Mouse (Mus musculus) ovary, postnatal 10 days (tissue): Measurements from ENCODE around the gene Erc2.

ENCODE experiments used
- DNase-seq: peaks from one replicate; pipeline ENCODE4 v3.0.0; 2022; ENCODE audit warnings: low spot score

Gene Erc2

DNA sequence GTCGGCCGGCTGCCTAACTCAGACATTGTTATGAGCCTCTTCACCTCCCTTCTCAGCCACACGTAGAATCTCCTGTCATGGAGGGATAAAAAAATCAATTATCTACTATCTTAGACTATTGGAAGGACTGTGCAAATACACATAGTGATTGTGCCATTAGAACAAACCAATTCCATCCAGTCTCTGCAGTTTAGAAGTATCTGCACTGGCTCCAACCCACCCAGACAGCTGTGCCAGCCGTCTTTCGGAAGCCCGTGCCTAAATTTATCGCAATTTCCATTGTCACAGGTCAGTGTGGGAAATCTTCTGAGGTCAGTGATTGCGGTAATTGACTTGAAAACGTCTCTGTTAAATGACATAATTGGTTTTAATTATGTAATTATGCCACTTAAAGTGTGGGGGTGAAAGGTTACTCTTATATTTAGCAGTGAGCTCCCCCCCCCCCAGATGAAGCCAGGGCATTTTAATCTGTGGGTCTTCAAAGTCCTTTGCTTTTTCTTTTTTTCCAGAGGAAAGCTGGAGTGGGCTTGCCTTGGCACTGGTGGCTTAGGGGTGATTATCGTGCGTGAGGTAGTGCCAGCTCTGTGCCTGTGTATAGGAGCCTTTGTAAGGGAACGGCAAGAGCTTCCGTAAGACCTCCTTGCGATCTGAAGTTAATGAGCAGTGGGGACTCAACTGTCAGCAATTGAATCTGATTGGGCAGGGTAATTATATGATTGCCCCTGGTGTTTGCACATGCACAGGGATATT lies 759.7 kb downstream of the Erc2 start:
- no peak for DNase-seq

DNA sequence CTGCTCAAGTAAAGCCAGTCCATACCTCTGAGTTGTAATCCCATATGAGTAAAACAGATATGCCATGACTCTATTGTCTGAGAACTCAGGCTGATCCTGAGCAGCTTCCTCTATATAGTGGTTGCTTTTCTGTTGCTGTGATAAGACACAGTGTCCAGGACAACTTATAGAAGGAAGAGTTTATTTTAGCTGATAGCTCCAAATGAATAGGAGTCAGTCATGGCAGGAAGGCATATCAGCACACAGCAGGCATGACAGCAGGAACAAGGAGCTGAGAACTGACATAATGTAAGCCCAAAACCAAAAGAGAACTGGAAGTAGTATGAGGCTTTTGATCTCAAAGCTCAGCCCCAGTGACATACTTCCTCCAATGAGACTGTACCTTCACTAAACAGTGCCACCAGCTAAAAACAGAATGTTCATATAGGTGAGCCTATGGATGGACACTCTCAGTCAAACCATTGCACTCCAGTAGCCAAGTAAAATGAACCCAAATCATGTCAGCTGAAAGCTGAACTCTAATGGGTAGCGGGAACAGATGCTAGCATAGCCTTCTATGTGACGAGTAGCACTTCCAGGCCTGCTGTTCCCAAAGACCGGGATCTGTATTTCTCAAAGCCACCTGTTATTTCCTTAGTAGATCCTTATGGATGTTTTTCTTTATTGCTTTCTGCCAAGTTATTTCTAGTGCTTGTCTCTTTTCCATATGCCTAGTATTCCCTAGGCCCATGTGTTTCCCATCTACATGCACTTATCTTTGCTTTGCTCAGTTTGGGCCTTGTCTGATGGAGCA lies 764.8 kb downstream of the Erc2 start:
- no peak for DNase-seq

DNA sequence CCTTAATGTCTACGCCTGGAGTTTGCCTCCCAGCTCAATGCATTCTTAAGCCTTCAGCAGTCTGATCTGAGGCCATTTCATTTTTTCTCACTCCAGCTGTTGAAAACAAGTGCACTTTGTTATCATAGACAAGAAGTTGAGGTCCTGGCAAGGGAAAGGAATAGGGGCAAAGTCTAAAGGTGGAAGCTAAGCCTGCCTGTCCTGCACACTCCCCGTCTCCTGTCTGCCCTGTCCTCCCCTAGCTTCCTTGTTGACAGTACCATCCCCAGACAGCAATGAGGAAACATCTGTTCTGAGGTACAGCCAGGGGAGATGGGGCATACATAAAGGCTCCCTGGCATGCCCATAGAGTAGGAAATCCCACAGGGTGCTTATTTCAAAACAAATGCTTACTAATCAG lies 776.7 kb downstream of the Erc2 start:
- no peak for DNase-seq

DNA sequence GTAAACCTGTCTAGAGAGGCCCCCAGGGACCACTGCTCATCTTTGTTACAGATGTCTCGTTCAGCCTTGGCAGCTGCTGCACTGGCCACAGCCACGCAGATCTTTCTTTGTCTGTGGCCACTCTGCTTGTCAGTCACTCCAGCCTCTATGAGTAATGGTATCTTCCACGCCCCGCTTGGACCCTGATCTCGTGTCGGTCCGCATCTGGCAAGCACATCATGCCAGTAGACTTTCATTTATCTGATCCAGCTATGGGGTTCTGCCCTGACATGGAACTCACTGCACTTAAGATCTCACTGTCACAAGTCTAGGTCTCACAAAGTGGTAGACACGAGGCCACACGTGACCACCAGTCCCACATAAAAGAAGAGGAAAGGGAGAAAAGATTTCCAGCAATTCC lies 777.7 kb downstream of the Erc2 start:
- no peak for DNase-seq

DNA sequence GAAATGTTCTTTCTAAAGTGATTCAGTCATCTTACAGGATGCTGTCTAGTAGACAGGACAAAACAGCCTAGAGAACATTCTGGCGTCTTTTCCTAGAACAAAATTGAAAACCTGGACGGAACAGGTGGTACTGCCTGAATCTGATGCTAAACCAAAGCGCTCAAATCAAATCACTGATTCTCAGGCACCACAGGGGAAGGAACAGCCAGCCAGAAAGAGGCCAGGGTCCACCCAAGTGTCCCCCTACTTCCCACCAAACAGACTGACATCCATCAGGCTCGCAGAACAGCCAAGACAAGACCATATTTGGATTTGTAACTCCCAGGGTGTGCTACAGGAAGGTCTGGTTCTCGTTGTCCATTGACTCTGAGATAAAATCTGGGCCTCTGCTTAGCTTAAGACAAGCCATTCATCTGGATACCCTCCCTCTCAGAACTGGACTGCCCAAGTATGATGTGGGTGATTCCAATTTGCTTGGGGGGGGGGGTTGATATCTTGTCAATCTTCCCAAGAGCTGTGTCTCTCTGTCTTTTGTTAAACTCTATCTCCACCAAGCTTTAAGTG lies 783.1 kb downstream of the Erc2 start:
- DNase-seq: no peak

DNA sequence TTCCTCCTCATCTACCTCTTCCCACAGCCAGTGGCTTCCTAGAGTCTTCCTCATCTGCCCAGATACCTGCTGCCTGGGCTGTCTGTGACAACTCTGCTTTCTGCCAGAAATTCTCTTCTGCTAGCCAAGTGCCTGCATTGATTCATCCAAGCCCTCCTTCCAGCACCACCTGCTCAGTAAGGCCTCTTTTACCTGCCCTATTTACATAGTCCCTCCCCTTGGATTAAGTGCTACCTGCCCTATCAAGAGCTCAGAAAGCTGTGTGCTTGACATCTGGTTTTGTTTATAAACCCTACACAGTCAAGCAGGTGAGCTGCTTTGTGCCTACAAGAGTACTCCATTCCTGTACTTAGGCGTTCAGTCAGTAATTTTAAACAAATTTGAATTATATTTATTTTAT lies 787.2 kb downstream of the Erc2 start:
- no peak for DNase-seq

DNA sequence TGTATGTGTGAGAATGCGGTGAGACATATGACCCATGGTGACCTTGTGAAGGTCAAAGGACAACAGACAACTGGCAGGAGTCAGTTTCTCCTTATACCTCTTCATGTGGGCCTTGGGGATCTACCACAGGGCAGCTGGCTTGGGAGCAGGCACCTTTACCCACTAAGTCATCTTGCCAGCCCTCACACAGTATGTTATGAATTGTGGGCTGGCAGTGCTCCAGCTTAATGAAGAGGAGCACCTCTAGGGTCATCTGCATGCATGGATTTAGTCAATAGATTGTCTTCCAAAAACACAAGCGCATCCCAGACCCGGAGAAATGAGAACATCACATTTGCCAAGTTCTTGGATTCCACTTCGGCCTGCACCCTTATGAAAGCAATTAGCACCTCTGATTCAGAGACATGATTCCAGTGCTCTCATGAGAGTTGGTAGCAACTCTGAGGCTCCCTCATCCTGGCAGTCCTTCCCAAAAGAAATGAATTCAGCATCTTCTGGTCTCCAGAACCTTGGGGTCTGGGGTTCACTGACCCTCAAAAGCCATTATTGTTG lies 787.6 kb downstream of the Erc2 start:
- no peak for DNase-seq

DNA sequence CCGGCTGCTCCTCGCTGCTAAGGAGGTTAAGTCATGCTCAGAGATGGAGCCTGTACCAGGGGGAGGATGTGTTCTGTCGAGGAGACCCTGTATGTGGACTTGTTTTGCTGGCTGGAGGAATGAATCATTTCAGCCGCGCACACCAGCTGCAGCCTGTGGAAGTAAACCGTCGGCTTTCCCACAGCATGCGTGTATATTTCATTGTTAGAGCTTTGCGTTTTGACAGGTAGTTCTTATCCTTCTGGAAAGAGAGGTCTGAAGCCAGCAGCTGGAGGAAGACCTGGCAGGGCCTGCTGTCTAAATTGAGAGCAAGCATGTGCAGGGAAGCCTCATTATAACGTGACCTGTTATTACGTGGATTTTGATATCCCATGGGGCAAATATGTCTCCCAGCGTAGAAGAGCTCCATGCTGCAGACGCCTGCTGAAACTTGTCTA lies 788.6 kb downstream of the Erc2 start:
- DNase-seq: no peak

DNA sequence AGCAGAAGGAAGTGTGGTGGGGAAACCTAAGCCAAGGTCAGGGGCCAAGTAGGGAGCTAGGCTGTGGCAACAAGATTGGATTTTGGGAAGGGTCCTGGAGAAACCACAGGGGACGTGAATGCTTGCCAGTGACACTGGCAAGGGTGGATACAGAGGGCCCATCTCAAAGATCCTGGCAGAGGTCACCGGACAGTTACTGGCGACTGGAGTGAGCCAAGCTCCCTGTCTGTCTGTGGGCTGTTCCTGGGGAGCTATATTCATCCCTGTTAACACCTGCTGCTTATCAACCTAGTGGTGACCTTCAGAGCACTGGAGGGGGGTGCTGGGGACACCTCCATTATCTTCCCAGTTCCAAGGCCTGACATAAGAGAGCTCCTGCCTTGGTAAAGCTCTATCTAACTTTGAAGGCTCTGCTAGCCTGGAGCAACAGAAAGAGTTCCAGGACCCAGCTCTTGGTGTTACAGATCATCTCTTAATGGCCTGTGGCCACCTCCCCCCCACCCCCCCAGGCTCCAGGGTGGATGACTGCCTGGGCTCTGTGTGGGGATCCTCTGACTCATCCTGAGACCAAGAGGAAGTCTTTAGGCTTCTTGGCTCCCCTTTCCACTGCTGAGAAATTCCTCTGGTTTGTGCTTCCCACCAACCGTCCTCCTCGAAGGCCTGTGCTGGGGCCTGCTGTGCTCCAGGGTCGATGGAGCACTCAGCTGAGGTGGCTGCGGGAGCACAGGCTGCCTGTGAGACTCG lies 790.2 kb downstream of the Erc2 start:
- DNase-seq: no peak

DNA sequence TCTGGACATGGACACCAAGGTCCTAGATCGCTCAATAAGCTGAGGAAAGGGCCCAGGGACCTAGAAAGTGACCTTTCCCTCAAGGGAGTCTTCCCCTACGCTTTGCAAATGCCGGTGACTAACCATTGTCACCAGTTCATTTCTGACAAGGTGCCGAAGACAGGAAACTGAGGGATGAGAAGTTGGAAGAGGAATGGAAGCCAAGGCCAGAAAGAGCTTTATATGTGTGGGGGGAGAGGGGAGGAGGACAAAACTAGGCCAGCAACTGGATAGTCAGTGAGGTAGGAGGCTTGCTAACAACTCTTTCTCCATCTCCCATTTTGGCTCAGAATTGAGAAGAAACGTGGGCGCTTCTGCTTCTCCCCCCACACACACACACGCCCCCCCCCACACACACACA lies 791.3 kb downstream of the Erc2 start:
- DNase-seq: no peak

DNA sequence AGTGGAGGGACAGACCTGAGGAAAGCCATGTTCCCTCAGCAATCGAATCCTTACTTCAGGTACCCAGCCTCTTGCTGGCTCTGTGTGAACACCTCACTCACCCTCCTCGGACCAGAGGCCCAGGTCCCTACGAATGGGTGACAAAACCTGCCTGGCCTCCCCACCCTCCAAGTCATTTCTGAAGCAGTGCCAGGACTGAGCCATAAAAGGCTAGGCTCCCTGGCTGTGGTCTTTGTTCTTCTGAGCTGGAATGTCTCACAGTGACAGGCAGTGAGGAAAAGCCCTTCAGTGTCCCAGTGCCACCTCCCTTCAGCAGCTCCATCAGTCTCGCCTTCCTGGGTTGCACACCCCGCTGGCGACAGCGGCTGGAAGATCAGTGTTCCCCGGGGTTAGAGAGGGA lies 794.8 kb downstream of the Erc2 start:
- DNase-seq: no peak

DNA sequence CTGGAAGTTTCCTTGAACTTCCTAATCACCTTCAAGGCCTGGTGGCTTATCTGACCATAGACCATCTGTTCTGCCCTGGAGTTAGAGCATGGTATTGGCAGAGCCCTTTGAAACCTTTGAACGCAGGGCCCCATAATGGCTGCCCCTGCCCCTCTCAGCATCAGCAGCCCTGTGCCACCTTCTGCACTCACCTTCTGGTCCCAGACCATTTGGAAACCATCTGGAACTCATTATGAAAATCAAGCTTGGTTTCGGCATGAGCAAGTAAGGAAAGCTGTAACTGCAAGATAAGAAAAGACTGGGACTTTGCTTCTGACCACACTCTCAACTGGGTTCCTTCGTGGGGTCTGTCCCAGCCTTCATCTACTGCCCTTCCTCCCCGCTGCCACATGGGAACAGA lies 796.3 kb downstream of the Erc2 start:
- DNase-seq: no peak

DNA sequence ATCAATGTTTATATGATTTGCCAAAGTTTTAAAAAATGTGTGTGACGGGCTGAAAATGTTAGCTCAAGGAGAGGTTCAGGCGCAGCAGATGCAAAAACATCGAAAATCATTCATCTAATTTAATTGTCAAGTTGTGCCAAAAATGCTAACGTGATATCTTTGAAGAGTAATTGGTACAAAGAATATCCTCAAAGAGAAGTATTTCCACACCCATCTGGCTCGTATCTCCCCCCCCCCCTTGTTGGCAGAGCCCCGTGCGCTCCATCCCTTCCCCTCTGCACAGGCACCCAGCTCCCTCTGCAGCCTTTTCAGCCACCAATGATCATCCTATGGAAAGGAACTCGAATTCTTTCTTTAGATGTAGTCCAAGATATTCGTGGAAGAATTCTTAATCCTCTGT lies 797.0 kb downstream of the Erc2 start:
- DNase-seq: no peak

DNA sequence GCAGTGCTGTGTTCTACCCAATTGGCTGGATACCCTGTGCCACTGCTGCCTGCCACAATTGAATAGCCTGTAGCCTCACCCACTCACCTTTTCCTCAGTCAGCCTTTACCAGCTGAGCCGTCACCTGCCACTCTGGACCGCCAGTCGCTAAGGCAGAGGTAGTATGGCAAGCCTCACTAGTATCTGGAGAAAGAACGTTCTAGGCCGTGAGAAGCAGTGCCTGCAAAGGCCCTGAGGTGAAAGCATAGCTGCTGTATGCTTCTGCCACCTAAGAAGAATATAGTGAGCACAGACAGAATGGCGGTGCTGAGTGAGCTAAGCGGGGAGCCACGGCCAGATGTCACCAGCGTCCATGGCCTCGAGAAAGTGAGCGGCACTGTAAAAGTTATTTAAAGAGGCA lies 798.4 kb downstream of the Erc2 start:
- DNase-seq: no peak

DNA sequence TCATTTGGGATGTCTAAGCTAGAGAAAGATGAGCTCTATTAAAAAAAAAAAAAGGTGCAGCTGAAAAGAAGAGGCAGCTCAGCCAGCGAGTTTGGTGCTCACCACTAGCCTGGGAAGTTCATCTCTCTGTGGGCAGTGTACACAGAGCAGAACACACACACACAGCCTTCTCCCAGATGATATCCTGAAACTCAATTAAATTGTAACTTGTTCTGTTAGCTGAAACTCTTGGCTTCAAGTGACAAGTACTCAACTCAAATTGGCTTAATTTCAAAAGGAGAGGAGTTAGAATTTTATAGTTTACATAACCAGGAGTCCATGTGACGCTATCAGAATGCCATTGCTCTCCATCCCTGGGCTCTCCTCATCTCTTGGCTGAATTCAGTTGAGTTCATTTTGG lies 804.4 kb downstream of the Erc2 start:
- DNase-seq: no peak

DNA sequence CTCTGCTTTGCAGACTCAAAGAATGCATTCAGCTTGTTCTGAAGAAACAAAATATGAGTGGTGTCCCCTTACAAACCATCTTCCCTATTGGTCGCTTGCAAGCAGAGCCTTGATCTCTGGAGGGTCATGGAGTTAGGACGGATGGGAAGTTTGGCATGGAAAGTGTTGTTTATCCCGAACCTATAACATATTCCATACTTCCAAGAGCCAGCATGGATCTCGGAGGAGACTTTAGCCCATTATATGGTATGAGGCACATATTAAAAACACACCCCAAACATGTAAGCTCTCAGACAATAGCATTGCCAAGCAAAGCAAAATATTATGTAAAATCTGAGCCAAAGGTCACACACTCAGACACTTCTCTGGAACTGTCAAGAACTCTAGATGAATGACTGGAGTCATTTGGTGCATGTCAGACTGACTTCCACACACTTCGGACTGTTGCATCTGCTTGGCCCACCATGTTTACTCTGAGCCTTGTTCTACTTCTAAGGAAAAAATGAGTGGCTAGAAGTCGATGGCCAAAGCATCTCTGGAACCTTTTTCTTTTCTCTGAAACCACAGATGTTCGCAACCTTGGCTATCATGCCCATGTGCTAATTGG lies 809.6 kb downstream of the Erc2 start:
- DNase-seq: no peak

DNA sequence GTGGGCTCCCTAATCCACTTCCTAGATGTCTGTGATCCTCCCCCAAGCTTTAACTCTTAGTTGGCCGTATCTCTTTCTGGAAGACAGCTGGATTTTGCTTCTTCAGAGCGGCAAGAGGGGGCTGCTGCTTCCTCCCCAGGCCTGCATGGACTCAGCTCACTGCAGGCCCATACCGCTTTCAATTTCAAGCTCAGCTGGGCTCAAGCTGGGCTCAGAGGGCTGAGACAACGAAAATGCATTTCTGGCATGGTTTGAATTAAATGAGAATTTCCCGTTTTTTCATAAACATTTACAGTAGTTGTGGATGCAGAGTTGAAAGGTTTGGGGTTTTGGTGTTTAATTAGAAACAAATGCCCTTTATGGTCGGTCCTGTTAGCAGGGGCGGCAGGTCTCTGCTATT lies 812.8 kb downstream of the Erc2 start:
- no peak for DNase-seq

DNA sequence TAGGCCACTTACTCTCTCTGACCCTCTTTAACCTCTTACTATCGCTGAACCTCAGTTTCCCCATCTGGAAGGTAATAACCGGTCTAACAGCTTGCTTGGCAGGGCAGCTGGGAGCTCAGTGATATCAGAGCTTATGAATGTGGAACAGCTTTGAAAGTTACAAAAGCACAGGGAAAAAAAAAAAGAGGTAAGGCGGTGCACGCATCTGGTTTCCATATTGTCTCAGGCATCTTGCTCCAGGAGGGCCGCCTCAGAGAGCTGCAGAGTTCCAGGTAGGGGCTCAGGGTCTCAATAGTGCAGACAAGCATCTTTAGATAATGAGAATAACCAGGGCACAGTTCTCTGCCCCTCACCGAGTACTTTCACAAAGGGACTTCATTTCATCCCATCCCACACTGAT lies 816.9 kb downstream of the Erc2 start:
- no peak for DNase-seq

DNA sequence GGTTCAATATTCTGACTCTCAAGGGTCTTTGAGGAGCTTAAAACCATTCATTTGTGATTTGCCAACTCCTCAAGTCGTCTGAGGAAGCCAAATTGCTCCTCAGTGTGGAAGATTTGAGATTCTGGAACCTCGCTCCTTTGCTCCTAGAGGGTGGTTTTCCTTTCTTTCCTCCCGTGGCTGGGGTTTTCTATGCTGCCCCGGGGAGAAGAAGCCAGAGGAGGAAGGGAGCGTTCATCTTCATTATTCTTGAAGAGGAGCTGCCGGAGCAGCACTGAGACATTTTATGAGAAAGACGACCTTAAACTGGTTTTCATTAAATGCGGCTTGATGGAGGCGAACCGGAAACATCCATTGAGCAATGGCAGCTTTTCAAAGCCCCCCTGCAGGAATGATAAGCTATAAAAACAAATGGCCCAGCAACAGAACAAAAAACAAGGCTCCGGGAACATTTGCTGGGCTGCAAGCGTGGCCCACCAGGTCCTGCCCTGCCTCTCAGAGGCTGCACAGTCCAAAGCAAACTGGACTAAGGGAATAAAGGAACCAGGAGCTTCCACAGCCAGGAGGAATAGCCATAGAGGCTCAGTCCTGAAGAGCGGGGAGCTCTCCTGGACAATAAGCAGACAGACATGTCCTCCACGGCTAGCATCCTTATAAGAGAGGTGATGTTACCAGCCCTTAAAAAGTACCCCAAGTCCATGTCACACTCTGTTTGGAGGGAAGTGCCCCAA lies 819.2 kb downstream of the Erc2 start:
- DNase-seq: no peak

DNA sequence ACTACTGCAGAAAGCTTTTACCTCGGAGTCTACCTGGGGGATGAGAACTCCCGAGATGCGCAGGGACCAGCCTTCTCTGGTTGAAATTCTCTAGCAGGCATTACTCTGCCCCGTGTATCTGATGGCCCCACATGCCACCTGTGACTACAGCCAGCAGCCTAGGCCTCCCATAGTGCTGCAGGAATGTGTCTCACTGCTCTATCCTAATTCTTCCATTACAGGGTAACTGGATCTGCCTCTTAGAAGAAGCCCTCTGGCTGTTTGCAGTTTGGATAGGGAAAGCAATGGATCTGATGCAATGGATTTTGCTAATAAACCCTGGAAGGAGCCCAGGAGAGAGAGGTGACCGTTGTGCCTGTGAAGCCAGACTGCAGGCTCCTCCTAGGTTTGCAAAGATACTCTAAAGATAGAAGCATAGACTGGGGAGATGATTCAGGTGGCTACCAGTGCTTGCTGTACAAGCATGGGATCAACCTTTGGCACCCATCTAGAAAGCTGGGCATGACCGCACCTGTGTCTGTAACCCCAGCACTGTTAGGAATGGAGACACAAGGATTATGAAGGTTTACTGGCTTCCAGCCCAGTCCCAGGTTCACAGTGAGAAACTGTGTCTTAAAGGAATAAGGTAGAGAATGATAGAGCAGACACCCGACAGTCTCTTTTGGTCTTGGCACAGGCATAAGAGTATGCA lies 821.2 kb downstream of the Erc2 start:
- DNase-seq: no peak

DNA sequence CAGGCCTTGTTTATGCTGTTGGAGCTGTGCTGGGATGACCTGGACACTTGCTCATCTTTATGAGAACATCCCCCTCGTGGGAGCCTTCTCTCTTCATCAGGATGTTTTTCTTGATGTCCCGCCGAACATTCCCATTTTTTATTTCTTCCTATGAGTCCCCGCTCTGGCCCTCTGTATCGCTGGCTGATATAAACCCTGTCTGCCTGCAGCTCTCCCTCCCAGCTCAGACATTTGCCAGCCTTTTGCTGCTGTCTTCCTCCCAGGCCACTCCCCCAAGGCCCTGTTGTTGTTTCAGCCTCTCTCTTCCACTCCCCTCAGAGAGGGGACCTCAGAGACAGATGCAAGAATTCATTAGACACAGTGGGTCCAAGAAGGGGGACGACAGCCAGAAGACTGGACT lies 823.5 kb downstream of the Erc2 start:
- no peak for DNase-seq
